Mouse (Mus musculus): ENCODE data around the gene Hhatl. TPM values are rescaled to one million over a fixed set of nuclear protein-coding genes. Genes with fewer than 3 reads are reported as not detected.

Hhatl gene
- polyA plus RNA-seq, 1 experiment from 2014 or later, result not detected

- Histone ChIP-seq H3K9ac (replicated peaks) (no peak overlapping the region), H3K9me3 (ENCODE audit: low read length) (no peaks in the 10 kb centered on the region), H3K27me3 (ENCODE audit: insufficient read depth, low read length) (no peaks in the 10 kb centered on the region), H3K4me2 (ENCODE audit: low read depth, low read length) (no peak overlapping the region), H3K4me1 (ENCODE audit: insufficient read depth) (no peaks in the 10 kb centered on the region), H3K4me3 (ENCODE audit: low read depth, low read length) (no peak overlapping the region), H3K27ac (ENCODE audit: low read depth) (no peak overlapping the region), H3K36me3 (replicated peaks; ENCODE audit: insufficient read depth, low read length) (no peaks in the 10 kb centered on the region)
- no peak for DNase-seq
- TF ChIP-seq CTCF (IDR thresholded peaks at IDR 0.05; ENCODE audit: low read depth) (no peak), EP300 (IDR thresholded peaks at IDR 0.05; ENCODE audit: low read depth) (no peak)
- WGBS (ENCODE audit: insufficient replicate concordance), result 74% methylated on average over 6 of the region's 6 CpGs
- ATAC-seq, result no peak
Observed at GRCm38 (mm10) chr9:121822585-121822991, 30.3 kb upstream of the Hhatl start.

GRCm38 (mm10) chr9:121820765-121821164, 28.5 kb upstream of the Hhatl start:
- DNase-seq, result no peak
- Histone ChIP-seq H3K27ac (ENCODE audit: low read depth) (no peak overlapping the region), H3K27me3 (ENCODE audit: insufficient read depth, low read length) (no peaks in the 10 kb centered on the region), H3K4me3 (ENCODE audit: low read depth, low read length) (no peak overlapping the region), H3K36me3 (replicated peaks; ENCODE audit: insufficient read depth, low read length) (no peaks in the 10 kb centered on the region), H3K4me1 (ENCODE audit: insufficient read depth) (no peaks in the 10 kb centered on the region), H3K4me2 (ENCODE audit: low read depth, low read length) (no peak overlapping the region), H3K9me3 (ENCODE audit: low read length) (no peaks in the 10 kb centered on the region), H3K9ac (replicated peaks) (no peak overlapping the region)
- ATAC-seq, result no peak
- 62% methylated on average over 5 of the region's 5 CpGs for WGBS (ENCODE audit: insufficient replicate concordance)
- TF ChIP-seq EP300 (IDR thresholded peaks at IDR 0.05; ENCODE audit: low read depth) (no peak), CTCF (IDR thresholded peaks at IDR 0.05; ENCODE audit: low read depth) (no peak)

DNA sequence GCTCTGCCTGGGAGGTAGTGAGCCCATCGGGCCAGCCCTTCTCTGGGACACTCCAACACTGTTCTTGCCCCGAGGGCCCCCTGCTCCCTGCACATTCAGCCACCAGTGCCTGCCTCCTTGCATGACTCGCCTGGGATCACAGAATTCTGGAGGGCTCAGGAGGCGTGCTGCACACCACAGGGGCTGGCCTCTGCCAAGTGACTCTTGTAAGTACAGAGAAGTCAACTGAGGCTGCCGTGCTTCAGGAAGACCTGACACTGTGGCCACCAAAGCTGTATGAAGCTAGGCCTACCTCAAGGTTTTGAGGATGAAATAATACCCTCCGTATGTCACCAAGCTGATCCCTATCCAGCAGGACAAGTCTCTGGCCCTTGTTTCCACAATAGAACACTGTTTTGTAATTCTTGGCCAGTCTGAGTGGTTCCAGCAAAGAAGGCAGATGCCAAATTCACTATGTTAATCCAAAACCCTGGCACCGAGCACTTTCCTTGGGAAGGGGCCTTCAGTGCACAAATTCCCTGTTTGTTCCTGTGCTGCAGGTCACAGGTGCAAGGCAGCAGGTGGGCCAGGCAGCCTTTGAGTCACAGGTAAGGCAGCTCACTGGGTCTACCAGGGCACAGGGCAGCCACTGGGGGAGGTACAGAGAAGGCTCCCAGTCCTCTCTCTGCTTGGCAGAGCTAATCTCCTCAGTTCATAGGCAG, 27.6 kb upstream of the Hhatl start:
- no peaks in the 10 kb centered on the region for H3K9me3 ChIP-seq (ENCODE audit: low read length)
- TF ChIP-seq EP300 (IDR thresholded peaks at IDR 0.05; ENCODE audit: low read depth) (no peak), CTCF (IDR thresholded peaks at IDR 0.05; ENCODE audit: low read depth) (no peak)
- no peaks in the 10 kb centered on the region for H3K4me1 ChIP-seq (ENCODE audit: insufficient read depth)
- WGBS (ENCODE audit: insufficient replicate concordance), result 63% methylated on average over 7 of the region's 7 CpGs
- no peak overlapping the region for H3K4me3 ChIP-seq (ENCODE audit: low read depth, low read length)
- DNase-seq (no peak), ATAC-seq (no peak)
- no peaks in the 10 kb centered on the region for H3K36me3 ChIP-seq (replicated peaks; ENCODE audit: insufficient read depth, low read length)
- H3K4me2 ChIP-seq (ENCODE audit: low read depth, low read length), result no peak overlapping the region
- no peaks in the 10 kb centered on the region for H3K27me3 ChIP-seq (ENCODE audit: insufficient read depth, low read length)
- no peak overlapping the region for H3K9ac ChIP-seq (replicated peaks)
- no peak overlapping the region for H3K27ac ChIP-seq (ENCODE audit: low read depth)

DNA sequence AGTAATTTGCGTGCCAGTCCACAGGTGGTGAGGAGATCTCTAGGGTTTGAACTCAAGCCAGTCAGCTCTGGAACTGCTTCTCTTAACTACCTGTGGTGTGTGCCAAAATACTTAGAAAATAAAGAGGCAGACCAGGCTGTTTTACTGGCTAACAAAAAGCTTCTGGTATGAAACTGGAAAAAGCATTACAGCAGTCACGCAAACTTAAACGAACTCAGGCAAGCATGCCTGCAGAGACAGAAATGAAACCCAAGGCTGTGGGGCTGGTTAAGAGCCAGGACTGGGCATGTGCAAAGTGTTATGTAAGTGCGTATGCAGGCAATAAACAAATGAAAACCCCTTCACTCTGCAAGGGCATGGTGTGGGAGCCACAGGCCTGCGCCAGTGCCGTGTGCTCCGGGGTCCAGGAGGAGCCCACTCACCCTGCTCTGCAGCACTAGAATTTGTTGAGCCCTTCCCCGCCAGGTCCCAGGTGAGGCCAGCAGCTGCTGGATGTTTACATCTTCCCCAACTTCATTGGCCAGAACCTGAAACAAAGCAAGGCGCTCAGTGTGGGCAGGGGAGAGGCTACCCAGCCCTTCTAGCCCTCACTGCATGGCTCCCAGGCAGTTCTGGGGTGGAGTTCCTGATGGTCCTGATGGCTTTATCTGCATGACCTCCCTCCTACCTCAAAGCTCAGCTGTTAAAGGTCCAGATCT, 26.9 kb upstream of the Hhatl start:
- Histone ChIP-seq H3K36me3 (replicated peaks; ENCODE audit: insufficient read depth, low read length) (no peaks in the 10 kb centered on the region), H3K4me2 (ENCODE audit: low read depth, low read length) (no peak overlapping the region), H3K9me3 (ENCODE audit: low read length) (no peaks in the 10 kb centered on the region), H3K9ac (replicated peaks) (no peak overlapping the region), H3K4me3 (ENCODE audit: low read depth, low read length) (no peak overlapping the region), H3K27ac (ENCODE audit: low read depth) (no peak overlapping the region), H3K27me3 (ENCODE audit: insufficient read depth, low read length) (no peaks in the 10 kb centered on the region), H3K4me1 (ENCODE audit: insufficient read depth) (no peaks in the 10 kb centered on the region)
- DNase-seq (no peak), ATAC-seq (no peak)
- 68% methylated on average over 9 of the region's 9 CpGs for WGBS (ENCODE audit: insufficient replicate concordance)
- TF ChIP-seq EP300 (IDR thresholded peaks at IDR 0.05; ENCODE audit: low read depth) (no peak), CTCF (IDR thresholded peaks at IDR 0.05; ENCODE audit: low read depth) (no peak)

DNA sequence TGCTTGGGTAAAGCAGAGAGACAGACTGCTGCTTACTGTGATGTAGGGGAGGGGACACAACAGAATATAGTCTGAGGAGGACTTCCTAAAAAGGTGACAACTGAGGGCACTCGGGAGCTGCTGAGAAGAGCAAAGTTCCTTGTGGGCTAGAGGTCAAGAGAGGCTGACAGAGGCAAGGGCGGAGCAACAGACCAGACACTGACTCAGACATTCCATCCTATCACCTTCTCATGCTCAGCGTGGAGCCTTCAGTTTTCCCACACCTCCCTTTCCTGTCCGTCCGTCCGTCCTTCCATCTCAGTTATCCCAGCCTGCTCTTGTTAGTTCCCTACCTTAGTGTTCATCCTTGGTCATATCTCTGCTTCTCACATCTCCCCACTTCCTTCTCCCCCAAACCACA, 22.9 kb upstream of the Hhatl start:
- H3K4me3 ChIP-seq (ENCODE audit: low read depth, low read length), result no peak overlapping the region
- no peak for DNase-seq
- no peaks in the 10 kb centered on the region for H3K4me1 ChIP-seq (ENCODE audit: insufficient read depth)
- no peak overlapping the region for H3K4me2 ChIP-seq (ENCODE audit: low read depth, low read length)
- no peak for ATAC-seq
- no peak for TF ChIP-seq CTCF (IDR thresholded peaks at IDR 0.05; ENCODE audit: low read depth)
- TF ChIP-seq EP300 (IDR thresholded peaks at IDR 0.05; ENCODE audit: low read depth), result no peak
- no peak overlapping the region for H3K9ac ChIP-seq (replicated peaks)
- no peaks in the 10 kb centered on the region for H3K27me3 ChIP-seq (ENCODE audit: insufficient read depth, low read length)
- WGBS (ENCODE audit: insufficient replicate concordance), result 43% methylated on average over 6 of the region's 6 CpGs
- no peaks in the 10 kb centered on the region for H3K9me3 ChIP-seq (ENCODE audit: low read length)
- H3K27ac ChIP-seq (ENCODE audit: low read depth), result no peak overlapping the region
- no peaks in the 10 kb centered on the region for H3K36me3 ChIP-seq (replicated peaks; ENCODE audit: insufficient read depth, low read length)

DNA sequence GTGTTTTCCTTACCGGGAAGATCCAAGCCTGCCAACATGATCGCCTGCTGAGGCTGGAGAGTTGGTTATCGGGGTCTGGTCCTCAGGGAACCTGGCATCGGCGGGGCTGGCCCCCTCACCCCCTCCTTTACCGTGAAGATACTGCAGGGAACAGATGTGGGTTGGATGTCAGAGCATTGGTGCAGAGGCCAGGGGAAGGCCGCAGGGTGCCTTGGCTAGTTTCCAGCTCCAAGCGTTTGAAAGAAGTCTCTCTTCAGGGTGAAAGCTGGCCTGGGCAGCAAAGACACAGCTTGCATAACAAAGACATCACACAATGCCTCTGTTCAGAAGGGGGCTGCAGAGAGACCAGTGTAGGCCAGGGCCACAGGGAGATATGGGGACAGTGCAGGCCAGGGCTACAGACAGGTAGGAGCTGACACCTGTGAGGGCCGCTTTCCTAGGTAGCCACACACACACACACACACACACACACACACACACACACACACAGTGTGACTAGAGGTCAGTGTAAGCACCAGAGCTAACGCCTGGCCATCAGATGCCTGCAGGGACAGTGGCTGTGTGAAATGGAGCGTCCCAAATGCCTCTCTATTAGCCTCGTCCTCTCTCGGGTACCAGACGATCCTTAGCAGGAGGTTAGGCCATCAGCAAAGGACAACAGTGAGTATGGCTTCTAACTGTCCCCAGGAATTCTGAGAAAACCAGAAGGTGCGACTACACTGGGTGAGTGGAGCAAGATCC, 17.9 kb upstream of the Hhatl start:
- no peaks in the 10 kb centered on the region for H3K27me3 ChIP-seq (ENCODE audit: insufficient read depth, low read length)
- no peak overlapping the region for H3K9ac ChIP-seq (replicated peaks)
- no peak for TF ChIP-seq CTCF (IDR thresholded peaks at IDR 0.05; ENCODE audit: low read depth)
- 63% methylated on average over 15 of the region's 15 CpGs for WGBS (ENCODE audit: insufficient replicate concordance)
- no peaks in the 10 kb centered on the region for H3K36me3 ChIP-seq (replicated peaks; ENCODE audit: insufficient read depth, low read length)
- H3K9me3 ChIP-seq (ENCODE audit: low read length), result no peaks in the 10 kb centered on the region
- ATAC-seq (no peak), DNase-seq (no peak)
- no peaks in the 10 kb centered on the region for H3K4me1 ChIP-seq (ENCODE audit: insufficient read depth)
- H3K4me2 ChIP-seq (ENCODE audit: low read depth, low read length), result no peak overlapping the region
- no peak overlapping the region for H3K4me3 ChIP-seq (ENCODE audit: low read depth, low read length)
- no peak overlapping the region for H3K27ac ChIP-seq (ENCODE audit: low read depth)

Data from liver, postnatal 0 days (tissue).